Mouse (Mus musculus) Patski (cell line): ENCODE data around the gene Edaradd. TPM values are rescaled to one million over a fixed set of nuclear protein-coding genes. Genes with fewer than 3 reads are reported as not detected.
A peak's percentile ranks its signal among the peaks of the same experiment; 100 is the strongest.

Experiments
- ATAC-seq: fragments of 100-300 bp; one replicate; pipeline ENCODE4 v1.8.0; 2021
- CTCF ChIA-PET: fragments of 350-600 bp; sonication (Branson Sonifier 250); formaldehyde crosslinking; loops from one replicate; lab custom pipeline; 2022; ENCODE audit warnings: inconsistent platforms; lab: Charles Lee
- POLR2A ChIA-PET: fragments of 350-600 bp; sonication (Branson Sonifier 250); formaldehyde crosslinking; loops from one replicate; lab custom pipeline; 2022; ENCODE audit warnings: antibody characterized with exemption, inconsistent platforms; lab: Charles Lee
- DNase-seq: peaks from one replicate; pipeline ENCODE4 v3.0.0-alpha.2; 2011; ENCODE audit warnings: low read depth, low spot score
- H3K27me3 ChIP-seq: fragments of 371-371 bp; one replicate; pipeline ENCODE4 v1.5.1; 2021
- CTCF ChIP-seq: fragments of 100-300 bp; IDR thresholded peaks from one replicate; pipeline ENCODE4 v1.5.1; 2021
- in situ Hi-C: fragments of 300-500 bp; cut with MboI; formaldehyde crosslinking; loops from 3 replicates; pipeline ENCODE4 v1.11.1; 2018; ENCODE audit warnings: low pct_unique_long_range_greater_than_20kb, mixed read lengths
- polyA plus RNA-seq: library from polyadenylated mRNA; unstranded; gene quantifications from one replicate; pipeline ENCODE4 v1.2.3, GENCODE M21; 2021

Edaradd gene
- polyA plus RNA-seq, 1 experiment from 2014 or later: not detected

- no peaks in the 10 kb centered on the region for H3K27me3 ChIP-seq
- CTCF ChIA-PET: interaction anchor here (2.9 kb wide), 1 partner anchor 11 kb away, joined by 12 read pairs; no protein-coding TSS in a partner anchor
- in situ Hi-C loops: no loop called here
- DNase-seq (no peak), ATAC-seq (no peak)
- POLR2A ChIA-PET: no interaction called here
- no peak for TF ChIP-seq CTCF
Observed at GRCm38 (mm10) chr13:12462623-12463022, 57.6 kb downstream of the Edaradd start.

DNA sequence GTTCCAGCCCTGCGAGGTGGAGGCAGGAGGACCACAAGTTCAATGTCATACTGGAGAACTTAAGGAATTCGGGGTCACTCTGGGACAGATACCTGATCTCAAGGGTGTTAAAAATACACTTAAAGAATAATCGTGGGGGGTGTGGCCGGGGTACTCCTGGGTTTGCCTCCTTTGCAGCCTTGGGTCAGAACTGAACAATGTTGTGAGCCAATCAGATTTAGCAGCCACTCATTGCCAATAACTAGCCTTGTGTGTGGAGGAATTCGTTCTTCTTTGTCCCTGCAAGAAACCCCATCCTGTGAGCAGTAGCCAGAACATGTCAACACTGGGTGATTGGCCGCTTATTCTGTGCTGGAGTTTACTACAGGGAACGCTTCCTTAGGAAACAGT, 58.5 kb downstream of the Edaradd start:
- POLR2A ChIA-PET: no interaction called here
- ATAC-seq (peak; percentile 15), DNase-seq (no peak)
- TF ChIP-seq CTCF: no peak
- CTCF ChIA-PET: interaction anchor here (2.9 kb wide), 1 partner anchor 12 kb away, joined by 12 read pairs; no protein-coding TSS in a partner anchor
- in situ Hi-C loops: no loop called here
- H3K27me3 ChIP-seq: no peaks in the 10 kb centered on the region

GRCm38 (mm10) chr13:12460881-12461729, 59.1 kb downstream of the Edaradd start:
- ATAC-seq (peak; percentile 94), DNase-seq (no peak)
- no peak for TF ChIP-seq CTCF
- CTCF ChIA-PET: interaction anchor here (2.9 kb wide), 1 partner anchor 12 kb away, joined by 12 read pairs; no protein-coding TSS in a partner anchor
- POLR2A ChIA-PET: no interaction called here
- in situ Hi-C loops: no loop called here
- H3K27me3 ChIP-seq: no peaks in the 10 kb centered on the region

DNA sequence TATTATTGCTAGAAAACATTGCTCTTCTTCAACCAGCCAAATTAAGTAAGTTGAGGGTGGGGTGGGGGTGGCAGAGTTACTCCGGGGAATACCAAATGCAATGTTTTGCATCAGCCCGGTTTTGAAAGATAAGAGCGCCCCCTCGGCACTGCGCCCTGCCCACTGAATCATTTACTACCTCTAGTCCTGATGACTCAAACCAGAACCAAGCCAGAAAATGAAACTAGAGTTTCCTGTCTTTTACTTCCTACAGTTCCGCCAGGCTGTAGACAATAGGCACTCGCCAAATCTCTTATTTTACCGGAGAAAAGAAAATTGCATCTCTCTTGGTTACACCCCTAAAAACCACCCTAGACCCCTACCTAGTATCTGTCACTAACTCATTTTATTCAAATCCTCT, 59.8 kb downstream of the Edaradd start:
- in situ Hi-C loops: no loop called here
- ChIA-PET POLR2A (interaction anchor here (0.6 kb wide), 3 partner anchors 30 to 233 kb away, joined by 3 to 4 read pairs (median 4); no protein-coding TSS in a partner anchor), CTCF (no interaction called here)
- no peaks in the 10 kb centered on the region for H3K27me3 ChIP-seq
- no peak for DNase-seq
- peak; percentile 68 for ATAC-seq
- no peak for TF ChIP-seq CTCF

- in situ Hi-C loops: no loop called here
- ChIA-PET CTCF (no interaction called here), POLR2A (no interaction called here)
- no peak for ATAC-seq
- no peak for TF ChIP-seq CTCF
- DNase-seq: no peak
- no peaks in the 10 kb centered on the region for H3K27me3 ChIP-seq
Observed at GRCm38 (mm10) chr13:12456711-12457110, 63.5 kb downstream of the Edaradd start.

- DNase-seq (no peak), ATAC-seq (no peak)
- in situ Hi-C loops: no loop called here
- POLR2A ChIA-PET: interaction anchor here (0.5 to 1.0 kb wide), 2 partner anchors 58 to 112 kb away, joined by 3 read pairs; no protein-coding TSS in a partner anchor
- CTCF ChIA-PET: interaction anchor here (1.8 kb wide), 1 partner anchor 21 kb away, joined by 5 read pairs; no protein-coding TSS in a partner anchor
- no peaks in the 10 kb centered on the region for H3K27me3 ChIP-seq
- TF ChIP-seq CTCF: no peak
Observed at GRCm38 (mm10) chr13:12454686-12455390, 65.4 kb downstream of the Edaradd start.

DNA sequence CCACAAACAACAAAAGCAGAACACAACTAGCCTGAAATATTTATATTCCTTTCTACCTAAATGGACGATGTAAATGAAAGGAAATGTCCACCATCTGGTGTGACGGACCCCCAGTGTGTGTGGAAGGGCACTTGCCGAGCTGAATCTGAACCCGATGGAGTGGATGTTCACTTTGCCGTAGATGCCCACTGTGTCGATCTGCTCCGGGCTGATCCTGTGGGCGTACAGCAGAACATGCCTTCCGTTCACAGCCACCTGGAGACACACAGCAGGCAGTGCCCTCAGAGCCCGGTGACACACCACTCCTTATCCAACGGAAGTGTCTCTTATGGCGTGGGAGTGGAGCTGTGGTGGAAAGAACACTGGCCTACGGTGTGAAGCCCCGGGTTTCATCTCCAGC, 67.1 kb downstream of the Edaradd start:
- no peak for DNase-seq
- no peaks in the 10 kb centered on the region for H3K27me3 ChIP-seq
- no peak for ATAC-seq
- in situ Hi-C loops: no loop called here
- ChIA-PET POLR2A (no interaction called here), CTCF (no interaction called here)
- no peak for TF ChIP-seq CTCF

DNA sequence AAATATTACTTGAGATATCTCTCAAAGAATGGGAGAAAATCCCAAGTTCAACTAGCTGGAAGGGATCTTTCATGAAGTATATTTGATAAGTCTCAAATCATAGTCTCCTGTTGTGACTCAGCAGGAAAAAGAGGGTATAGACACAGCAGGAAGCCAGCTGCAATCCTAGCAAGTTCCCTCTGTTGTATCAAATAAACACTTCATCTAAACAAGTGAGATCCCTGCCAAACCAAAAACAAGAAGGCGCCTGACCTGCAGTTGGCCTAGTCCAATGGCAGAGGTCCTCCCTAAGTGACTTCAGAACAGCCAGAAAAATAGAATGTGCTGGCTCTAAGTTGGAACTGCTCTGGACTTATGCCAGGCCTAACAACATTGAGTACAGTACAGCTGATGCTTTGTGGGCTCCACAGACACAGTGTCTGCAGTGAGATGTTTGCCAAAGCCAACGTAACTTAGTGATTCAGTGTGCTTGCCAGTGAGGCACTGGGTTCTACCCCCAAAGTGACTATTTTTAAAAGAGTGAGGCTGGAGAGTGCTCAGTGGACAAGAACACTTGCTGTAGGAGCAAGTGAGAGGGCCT, 78.1 kb downstream of the Edaradd start:
- ChIA-PET CTCF (no interaction called here), POLR2A (interaction anchor here (0.7 kb wide), 1 partner anchor 170 kb away, joined by 4 read pairs; no protein-coding TSS in a partner anchor)
- ATAC-seq (no peak), DNase-seq (no peak)
- in situ Hi-C loops: no loop called here
- no peaks in the 10 kb centered on the region for H3K27me3 ChIP-seq
- TF ChIP-seq CTCF: no peak

- POLR2A ChIA-PET: no interaction called here
- H3K27me3 ChIP-seq: no peaks in the 10 kb centered on the region
- CTCF ChIA-PET: interaction anchor here (1.2 kb wide), 1 partner anchor 12 kb away, joined by 3 read pairs; no protein-coding TSS in a partner anchor
- ATAC-seq (no peak), DNase-seq (no peak)
- in situ Hi-C loops: no loop called here
- no peak for TF ChIP-seq CTCF
Observed at GRCm38 (mm10) chr13:12440813-12441212, 79.4 kb downstream of the Edaradd start.

DNA sequence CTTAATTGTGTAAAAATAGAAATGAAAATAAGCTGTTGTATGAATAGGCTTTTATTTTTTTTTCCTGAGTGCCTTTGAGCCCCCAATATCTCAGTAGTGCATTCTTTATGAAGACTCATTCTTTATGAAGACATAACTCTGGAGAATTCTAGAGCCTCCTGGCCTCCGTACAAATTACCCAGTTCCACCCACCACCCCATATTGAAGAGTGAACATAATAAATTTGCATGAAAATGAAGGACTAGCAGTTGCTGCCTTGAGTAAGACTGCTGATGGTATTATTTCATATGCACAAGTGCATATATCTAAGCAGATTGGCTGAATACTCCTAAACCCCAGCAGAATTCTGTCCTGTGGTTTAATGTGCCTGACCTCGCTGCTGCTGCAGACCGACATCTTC, 80.7 kb downstream of the Edaradd start:
- TF ChIP-seq CTCF: no peak
- H3K27me3 ChIP-seq: no peaks in the 10 kb centered on the region
- CTCF ChIA-PET: interaction anchor here (1.5 kb wide), 1 partner anchor 9 kb away, joined by 3 read pairs; no protein-coding TSS in a partner anchor
- in situ Hi-C loops: no loop called here
- ATAC-seq: no peak
- POLR2A ChIA-PET: no interaction called here
- no peak for DNase-seq
